Mouse (Mus musculus): ENCODE measurements around the gene Ube2g2.

Ube2g2 gene

DNA sequence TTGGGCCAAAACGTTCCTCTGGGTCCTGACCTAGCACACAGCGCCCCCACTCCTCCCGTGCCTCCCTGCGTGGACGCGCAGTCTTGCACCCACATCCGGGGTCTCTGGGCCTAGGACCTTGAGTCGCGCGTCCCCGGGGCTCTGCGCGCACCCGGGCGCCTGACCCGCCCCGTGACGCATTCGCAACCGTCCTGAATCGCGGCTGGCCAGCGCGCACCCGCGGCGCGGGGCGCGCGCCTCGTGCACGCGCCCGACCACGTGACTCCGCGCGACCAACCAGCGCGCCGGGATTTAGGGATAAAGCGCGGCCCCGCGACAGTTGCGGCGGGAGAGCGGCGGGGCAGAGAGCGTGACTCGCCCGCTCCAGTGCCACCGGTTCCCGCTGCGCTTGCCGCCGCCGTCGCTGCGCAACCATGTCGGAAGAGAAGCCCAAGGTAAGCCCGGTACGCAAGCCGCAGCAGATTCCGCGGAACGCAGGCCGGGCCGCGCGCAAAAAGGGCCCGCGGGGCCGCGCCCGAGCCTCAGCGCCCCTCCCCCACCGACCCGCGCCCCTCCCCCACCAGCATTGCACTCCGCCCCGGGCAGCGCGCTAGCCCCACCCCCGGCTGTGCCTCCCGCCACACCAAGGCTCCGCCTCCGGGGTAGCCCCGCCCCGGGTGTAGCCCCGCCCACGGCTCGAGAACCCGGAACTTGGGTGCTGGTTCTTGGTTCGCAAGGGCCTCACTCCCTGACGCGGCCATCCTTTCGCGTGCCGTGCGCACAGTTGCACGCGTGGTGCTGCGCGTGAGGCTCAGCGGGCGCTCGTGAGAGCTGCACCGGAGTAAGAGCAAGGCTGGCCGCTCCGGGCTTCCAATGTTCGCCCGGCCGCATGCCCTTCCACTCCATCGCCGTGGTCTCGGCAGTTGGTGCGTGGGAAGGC is 15.9 kb upstream of the Ube2g2 start, which contains the start of the genes Sumo3 and Gm49325:
Gene Sumo3 (plus strand): TSS at position 190 of the 919 bp plus-strand sequence.
Gene Gm49325 (plus strand): TSS at position 290 of the 919 bp plus-strand sequence.
- peak; percentile 100 for DNase-seq (ENCODE audit: low spot score in 2 of 2)

DNA sequence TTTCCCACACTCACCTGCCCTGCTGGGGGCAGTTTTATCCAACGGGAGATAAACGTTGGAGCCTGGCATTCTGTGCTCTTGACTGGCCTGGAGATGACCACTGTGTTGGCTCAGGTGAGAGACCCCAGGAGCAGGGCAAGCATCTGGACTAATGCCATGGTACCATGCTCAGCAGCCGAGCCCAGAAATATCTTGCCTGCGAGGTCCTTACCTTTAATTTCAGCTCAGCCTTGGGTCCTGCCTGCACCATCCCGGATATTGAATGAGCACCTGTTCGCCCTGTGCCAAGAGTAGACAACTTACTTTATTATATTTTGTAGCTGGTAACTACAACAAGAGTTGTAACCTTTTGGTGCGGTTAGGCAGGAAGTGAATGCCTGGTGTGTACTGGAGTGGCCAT is 15.2 kb upstream of the Ube2g2 start:
- DNase-seq (ENCODE audit: low spot score in 2 of 2) = peak; percentile 61 to 66

DNA sequence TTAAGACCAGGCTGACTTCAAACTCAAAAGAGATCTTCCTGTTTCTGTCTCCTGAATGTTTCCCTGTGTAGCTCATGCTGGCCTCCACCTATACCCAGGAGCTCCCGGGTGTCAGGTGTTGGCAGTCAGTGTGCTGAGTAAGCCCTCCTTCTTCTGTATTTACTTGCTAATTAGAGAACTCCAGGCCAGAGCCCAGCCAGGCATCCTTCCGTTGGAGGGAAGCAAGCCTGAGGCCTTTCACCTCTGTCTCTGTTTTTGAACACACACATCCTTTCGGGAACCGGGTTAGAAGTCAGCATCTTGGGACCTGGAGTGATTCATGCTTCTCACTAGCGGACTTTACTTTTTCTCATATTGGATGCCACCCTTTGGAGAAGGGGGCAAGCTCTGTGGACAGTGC is 14.6 kb upstream of the Ube2g2 start:
- DNase-seq (ENCODE audit: low spot score in 2 of 2) = no peak

DNA sequence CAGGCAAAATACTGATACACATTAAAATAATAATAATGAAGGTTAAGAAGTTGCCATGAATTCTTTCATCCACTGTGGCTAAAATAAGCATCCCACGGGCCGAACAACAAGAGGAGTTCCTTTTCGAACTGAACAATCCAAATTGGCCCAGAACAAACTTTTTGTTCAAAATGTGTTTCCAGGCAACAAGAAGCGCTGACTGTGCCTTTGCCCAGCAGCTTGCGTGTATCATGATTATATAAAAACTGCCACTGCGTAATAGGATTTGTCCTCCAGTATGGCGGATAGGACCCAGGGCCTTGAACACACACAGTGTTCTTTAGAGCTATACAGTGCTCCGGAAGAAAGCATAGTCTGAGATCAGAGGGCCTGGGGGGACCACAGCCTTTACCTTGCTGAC is 13.5 kb upstream of the Ube2g2 start:
- no peak for DNase-seq (ENCODE audit: low spot score in 2 of 2)

DNA sequence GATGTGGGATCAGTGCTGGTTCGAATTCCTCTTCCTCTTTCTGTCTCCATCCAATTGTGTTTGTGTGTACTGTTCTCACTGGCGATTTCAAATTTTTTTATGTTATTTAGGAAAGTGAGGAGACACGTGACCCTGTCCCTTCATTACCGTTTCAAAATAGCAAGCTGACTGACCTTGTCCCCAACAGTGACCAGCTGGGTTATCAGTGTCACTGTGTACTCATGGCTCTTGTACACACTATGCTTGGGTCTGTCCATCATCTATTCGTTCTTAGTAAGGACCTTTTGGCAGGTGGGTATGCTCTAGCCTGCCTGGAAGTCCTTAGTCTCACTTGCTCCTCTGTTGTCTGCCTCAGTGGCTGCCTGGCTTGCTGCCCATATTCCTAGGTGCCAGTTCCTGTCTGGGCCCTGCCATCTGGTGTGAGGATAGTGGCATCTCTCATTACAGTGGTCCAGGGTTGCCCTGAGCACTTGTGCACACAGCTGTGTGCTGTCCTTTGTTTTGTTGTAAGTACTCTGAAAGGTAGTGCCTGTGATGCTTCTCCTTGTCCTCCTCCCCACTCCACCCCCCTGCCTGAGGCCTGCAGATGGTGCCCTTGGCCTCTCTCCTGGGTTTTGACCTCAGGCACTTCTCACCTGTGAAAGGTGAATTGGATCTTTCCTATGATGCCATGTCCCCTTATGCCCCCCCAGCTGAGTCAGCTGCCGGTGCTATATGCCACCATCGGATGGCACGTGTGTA is 11.7 kb upstream of the Ube2g2 start:
- DNase-seq (ENCODE audit: low spot score in 2 of 2) = no peak

DNA sequence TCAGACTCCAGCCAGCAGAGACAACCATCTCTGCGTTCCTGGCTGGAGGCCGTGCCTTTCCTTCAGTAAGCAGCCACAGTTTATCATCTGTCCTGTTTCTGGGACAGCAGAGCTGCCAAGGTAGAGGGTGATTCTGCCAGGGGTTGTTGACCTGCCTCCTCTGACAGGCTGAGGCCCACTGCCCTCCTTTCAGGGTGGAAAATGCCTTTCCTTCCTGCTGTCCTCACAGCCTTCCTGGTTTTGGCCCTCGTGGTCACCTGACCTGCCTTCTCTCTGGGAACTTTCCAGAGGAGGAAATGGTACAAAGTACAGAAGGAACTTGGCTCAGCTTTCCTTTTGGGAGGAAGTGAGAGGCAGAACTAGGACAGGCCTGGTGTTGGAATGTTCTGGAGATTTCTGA is 8.7 kb upstream of the Ube2g2 start:
- no peak for DNase-seq (ENCODE audit: low spot score in 2 of 2)

DNA sequence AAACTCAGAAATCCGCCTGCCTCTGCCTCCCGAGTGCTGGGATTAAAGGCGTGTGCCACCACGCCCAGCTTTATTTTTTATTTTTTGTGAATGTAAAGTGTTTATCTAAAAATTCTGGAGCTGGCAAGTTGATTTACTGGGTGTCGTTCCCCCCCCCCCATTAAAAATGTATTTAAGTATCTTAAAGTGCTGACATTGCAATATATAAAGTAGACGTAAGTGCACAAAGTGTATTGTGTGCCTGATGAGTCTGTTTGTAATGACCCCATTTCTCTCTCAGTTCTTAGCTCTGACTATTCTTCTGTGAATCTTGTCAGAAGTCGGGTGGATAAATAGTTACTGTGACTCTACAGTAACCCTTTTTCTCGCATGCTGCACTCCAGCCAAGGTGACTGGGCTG is 6.4 kb upstream of the Ube2g2 start:
- no peak for DNase-seq (ENCODE audit: low spot score in 2 of 2)

DNA sequence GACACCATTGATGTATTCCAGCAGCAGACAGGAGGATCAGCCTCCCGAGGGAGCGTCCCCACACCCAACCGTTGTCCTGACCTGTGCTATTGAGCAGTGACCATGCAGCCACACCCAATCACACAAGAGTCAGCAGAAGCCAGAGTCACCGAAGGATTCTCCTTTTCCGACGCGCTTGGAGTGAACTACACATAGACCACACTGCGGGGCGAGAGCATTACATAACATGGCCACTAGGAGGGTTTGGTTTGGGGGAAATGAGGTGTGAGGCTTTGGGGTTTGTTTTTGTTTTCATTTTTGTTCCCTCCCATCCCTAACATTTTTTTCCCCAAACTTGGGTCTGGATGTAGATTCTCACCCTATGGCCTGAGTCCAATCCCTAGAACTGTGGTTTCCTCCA is 5.9 kb upstream of the Ube2g2 start:
- no peak for DNase-seq (ENCODE audit: low spot score in 2 of 2)

DNA sequence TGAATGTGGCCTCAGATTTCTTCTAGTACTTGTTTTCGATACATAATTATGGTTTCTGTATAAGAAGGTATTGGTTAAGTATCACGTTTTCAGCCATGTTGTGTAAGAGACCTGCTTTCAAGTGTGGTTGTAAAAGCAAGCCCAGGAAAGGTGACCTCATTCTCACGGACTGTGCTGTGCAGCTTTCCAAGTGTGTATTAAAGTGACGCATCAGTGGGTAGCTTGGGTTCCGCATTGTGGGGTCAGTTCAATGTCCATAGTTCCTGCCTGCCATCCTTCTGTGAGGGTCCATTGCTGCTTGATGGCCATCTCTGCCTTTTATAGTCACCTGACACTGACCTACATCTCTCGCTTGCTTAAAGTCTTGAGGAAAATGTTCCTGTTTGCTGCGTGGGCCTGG is 5.1 kb upstream of the Ube2g2 start:
- DNase-seq (ENCODE audit: low spot score in 2 of 2) = no peak

DNA sequence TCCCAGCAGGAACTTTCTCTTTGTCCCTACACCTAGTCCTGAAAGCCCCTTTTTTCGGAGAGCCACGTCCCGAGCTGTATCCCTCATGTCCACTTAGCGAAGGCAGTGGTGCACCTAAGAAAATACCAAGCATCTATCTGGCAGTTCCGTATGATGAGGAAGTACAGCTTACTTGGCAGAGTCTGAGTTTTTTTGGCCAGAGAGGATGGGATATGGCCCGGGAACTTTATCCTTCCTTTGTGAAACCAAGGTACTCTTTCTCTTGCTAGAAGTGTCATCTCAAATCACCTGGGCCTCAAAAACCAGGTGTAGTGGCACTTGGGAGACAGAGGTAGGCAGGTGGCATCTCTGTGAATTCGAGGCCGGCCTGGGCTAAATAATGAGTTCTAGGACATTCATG is 529 bp upstream of the Ube2g2 start:
- DNase-seq (ENCODE audit: low spot score in 2 of 2) = no peak

DNA sequence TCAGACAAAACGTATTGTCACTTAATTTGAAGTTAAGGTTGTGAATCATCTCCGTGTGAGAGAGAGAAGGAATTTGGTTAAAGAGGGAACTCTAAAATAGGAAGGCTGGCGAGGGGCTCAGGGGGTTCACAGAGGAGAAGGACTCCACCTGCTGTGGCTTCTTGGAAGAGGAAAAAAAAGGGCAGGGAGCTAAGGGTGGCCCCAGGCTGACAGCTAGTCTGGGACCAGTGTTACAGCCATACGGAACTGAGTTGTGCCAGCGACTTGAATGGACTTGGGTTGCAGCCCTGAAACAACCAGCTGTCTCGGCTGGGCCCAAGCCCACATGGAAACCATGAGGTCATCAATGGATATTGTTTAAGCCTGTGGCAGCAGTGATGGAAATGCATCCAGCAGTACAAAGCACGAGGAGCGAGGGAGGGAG is 1.0 kb downstream of the Ube2g2 start:
- no peak for DNase-seq (ENCODE audit: low spot score in 2 of 2)

DNA sequence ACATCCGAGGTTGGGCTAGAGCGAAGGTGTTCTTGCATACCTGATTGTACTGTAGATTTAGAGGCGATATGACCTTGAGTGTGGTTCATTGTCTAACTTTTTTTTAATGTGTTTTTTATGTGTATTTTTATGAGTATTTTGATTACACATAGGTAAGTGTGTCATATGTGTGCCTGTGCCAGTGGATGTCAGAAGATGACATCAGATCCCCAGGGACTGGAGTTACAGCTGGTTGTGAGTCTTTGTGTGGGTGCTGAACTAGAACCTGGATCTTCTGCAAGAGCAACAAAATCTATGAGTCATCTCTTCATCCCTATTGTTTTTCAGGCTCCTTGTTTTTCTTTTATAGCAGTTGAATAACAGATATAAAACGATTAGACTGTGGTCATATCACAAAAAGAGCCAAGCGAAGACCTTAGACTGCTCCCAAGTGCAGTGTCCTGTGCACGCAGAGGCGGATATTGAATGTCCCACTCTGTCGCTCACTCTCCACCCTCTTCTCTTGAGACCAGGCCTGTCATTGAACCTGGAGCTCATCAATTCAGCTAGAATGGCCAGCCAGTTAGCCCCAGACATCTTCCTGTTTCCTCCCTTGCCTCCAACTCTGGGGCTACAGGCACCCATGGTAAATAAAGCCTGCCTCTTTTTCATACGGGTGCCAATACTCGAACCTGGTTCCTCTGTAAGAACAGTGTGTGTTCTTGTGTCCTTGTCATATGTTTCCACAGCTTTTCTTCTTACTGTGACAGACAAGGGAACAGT is 1.7 kb downstream of the Ube2g2 start:
- DNase-seq (ENCODE audit: low spot score in 2 of 2) = no peak

DNA sequence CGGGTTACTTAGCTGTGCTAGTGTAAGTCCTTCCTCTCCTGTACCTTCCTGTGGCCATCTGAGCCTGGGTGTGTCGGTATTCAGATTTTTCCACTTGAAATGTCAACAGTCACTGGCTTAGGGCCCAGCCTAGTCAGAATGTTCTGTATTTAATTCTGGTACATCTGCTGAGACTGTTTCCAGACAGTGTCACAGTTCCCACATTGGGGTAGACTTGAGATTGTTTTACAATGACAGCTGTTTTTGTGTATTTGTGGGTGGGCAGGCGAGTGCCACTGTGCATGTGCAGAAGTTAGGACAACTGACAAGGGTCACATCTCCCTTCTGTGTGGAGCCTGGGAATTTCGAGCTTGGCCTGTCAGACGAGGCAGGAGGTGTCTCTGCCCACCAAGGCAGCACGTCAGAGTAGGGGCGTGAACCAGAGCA is 2.5 kb downstream of the Ube2g2 start:
- no peak for DNase-seq (ENCODE audit: low spot score in 2 of 2)

DNA sequence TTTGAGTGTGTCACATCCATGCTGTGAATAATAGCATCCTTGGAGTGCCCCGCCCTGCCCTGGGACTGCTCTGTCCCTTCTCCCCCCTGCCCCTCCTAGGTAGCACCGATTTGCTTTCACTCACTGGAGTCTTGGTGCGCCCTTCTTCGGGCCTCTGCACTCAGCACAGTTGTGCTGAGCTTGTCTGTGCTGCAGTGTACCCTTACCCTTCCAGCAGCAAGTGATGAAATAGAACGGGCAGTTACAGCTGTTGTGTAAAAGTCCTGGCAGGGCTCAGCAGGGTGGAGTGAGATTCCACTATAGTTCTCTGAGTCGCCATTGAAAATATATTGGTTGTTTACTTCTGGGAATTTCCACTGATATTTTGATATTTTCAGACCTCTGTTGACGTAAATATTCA is 4.0 kb downstream of the Ube2g2 start:
- DNase-seq (ENCODE audit: low spot score in 2 of 2) = no peak

DNA sequence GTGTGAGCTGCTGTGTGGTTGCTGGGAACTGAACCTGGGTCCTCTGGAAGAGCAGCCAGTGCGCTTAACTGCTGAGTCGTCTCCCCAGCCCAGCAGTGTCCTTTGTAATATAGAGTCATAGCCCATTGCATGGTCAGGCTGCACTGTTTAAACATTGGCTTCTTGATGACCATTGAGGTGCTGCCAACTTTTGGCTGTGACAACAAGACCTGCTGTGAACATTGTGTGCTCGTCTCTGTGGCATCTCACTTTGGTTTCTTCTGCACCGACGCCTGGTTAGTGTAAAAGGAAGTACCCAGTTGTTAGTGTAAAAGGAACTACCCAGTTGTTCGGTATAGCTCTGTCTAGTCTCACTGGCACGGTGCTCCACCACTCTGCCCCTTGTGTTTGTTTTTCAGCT is 4.5 kb downstream of the Ube2g2 start:
- DNase-seq (ENCODE audit: low spot score in 2 of 2) = peak; percentile 44 to 71

DNA sequence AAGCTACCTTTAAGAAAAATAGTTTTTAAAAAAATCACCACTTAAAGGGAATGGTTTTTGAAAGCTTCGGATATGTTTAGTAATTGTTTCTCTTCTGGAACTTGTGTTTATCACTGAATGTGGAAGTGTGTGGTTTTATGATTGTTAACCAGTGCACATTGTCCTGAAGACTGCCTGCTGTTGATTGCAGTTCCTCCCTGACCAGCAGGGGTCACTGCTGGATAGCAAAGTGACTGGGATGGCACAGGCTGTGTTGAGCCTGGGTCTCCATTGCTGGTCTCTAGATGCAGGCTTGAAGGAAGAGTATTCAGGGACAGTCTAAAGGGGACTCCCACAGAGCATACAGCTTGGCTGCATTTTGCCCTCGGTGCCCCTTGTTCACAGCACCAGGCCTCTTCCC is 5.4 kb downstream of the Ube2g2 start:
- DNase-seq (ENCODE audit: low spot score in 2 of 2) = peak; percentile 78 to 84

DNA sequence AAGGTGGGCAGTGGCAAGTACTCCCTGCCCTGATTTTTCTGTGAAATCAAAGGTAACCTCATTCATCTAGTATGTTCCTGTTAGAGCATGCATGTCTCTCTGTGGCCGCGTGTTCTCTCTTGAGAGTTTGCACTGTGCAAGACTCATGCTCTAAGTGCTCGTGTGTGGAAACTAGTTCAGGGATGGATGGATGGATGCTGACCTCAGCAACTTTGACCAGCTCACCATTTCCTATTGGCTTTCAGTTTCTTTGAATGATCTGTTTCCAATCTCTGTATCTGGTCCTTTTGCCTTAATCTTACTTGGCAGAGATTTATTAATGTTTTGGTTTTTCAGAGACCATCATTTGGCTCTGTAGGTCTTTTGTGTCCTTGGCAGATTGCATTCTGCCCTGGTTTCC is 7.1 kb downstream of the Ube2g2 start:
- DNase-seq (ENCODE audit: low spot score in 2 of 2) = no peak

DNA sequence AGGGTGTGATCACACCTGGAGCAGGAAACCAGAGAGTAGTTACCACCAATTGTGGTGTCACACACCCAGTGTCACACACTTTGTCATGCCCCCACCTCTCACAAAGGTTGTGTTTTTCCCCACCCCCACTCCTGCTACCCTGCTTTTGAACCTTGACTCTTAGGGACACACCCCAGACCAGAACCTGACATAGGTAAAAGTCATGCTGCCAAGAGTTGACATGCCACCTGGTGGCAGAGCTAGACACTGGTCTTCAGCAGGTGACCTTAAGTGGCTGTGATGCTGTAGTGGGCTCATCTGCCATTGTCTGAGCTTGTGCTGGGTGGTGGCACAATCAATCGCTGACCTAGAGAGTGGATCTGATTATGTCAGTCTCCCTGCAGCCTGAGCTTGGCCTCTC is 7.9 kb downstream of the Ube2g2 start:
- DNase-seq (ENCODE audit: low spot score in 2 of 2) = peak; percentile 46 to 67

DNA sequence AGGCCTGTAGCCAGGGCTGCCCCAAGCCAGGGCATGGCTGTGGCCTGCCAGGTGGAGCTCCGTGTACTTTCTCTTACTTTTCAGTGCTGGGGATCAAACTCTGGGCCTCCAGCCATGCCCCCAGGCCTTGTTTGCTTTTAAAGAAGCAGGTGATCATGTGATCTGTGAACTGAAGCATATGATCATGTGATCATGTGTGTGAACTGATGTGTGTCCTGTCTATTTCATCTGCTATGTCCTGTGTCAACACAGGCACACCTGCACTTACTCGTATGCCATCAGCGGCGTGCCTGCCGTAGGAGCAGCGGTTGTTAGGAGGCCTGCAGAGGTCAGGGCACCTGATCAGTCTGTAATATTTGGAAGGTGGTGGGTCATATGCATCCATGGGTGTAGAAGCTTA is 11.9 kb downstream of the Ube2g2 start:
- peak in 1 of 2 experiments; percentile 46 for DNase-seq (ENCODE audit: low spot score in 2 of 2)

DNA sequence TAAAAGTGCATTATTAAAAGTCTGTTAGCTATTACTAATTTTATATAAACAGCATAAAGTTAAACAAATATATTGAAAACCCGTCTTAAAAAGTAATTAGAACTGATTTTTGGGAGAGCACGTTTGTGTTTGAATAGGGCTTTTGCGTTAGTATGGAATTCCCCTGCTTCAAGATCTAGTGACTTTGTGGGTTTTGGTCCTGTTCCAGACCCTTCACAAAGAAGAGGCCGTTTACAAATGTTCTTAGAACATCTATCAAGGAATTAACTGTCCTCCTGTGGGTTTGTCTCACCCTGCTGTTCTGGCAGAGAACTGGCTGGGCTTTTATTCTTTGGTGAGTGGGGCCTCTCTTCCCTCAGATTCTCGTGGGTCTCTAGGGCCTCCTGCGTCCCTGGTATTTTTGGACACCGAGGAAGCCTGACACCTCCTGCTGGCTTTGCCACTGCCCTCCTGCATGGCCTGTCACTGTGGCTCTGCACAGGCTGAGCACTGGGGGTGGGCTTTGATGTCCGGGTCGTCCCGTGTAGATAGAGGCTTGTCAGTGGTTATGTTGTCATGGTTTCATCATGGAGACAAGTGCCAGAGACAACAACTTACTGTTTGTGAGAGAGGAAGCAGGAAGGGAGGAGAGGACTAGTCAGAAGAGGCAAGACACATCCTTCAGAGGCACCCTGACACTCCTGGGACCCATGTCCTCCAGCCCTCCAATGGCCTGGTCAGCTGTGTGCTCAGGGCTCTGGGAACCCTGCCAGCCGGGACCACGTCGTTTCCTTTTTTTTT is 12.6 kb downstream of the Ube2g2 start:
- no peak for DNase-seq (ENCODE audit: low spot score in 2 of 2)

DNA sequence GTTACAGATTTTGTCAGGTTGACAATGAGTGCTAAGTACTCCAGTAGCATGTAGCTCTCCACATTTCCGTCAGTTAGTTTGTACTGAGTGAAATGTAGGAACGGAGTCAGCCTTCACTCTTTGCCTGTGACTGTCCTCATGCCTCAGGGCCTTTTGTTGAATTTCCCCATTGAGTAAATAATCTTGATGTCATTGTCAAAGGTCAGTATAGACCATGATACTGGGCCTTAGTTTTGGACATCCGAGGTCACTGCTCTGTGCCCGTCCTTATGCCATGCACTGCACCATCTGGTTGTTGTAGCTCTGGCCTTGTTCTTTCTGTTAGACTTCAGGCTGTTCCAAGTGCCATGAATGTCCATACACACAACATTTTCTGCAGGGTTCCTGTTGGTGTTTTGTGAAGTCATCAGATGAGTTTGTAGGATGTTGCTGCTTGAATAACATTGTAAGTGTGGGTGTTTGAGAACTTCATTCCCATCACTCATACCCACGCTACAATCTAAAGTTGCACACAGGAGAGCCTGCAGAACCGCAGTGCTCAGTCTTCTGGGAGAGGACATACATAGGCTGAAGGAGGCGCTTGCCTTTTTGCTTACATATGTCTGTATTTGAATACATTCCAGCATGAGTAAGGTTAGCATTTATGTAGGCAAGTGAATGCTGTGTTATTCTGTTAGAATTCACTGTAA is 14.3 kb downstream of the Ube2g2 start:
- DNase-seq (ENCODE audit: low spot score in 2 of 2) = no peak
